Mouse (Mus musculus): Measurements from ENCODE around the gene Prkar2a. TPM values are rescaled to one million over a fixed set of nuclear protein-coding genes. Genes with fewer than 3 reads are reported as not detected.

The Prkar2a gene
- polyA plus RNA-seq, 1 experiment: 0.21 TPM

DNA sequence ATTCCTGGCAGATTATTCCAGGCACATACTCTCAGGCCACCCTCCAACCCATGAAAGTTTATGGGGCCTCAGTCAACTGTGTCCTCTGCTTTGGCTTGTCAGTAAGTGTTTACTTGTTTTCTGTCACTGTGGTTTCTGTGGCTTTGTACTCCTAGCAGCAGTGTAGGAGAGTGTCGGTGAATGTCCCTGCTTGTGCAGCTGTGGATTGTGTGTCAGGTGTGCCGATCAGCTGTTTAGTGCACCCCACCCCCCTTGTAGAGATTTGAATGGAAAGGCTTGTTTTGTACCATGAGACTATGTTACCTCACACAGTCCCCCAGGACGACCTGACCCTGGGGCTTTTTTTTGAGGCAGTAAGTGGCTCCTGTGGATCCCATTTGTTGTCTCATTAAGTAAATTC is 103.6 kb downstream of the Prkar2a start:
- Histone ChIP-seq H3K36me3 (ENCODE audit: control insufficient read depth) (peaks cover 82% of the 10 kb centered on the region), H3K9me3 (ENCODE audit: control insufficient read depth, low read length) (no peaks in the 10 kb centered on the region), H3K4me3 (replicated peaks) (no peak overlapping the region), H3K27me3 (ENCODE audit: control insufficient read depth) (no peaks in the 10 kb centered on the region), H3K4me1 (ENCODE audit: control insufficient read depth) (peaks cover 91% of the 10 kb centered on the region)
- TF ChIP-seq GATA1 (IDR thresholded peaks at IDR 0.05; ENCODE audit: low read length) (no peak), TAL1 (IDR thresholded peaks at IDR 0.05; ENCODE audit: low read length) (no peak)

- Histone ChIP-seq H3K27me3 (ENCODE audit: control insufficient read depth) (no peaks in the 10 kb centered on the region), H3K9me3 (ENCODE audit: control insufficient read depth, low read length) (no peaks in the 10 kb centered on the region), H3K36me3 (ENCODE audit: control insufficient read depth) (peaks cover 82% of the 10 kb centered on the region), H3K4me3 (replicated peaks) (peak overlapping the region; percentile 62), H3K4me1 (ENCODE audit: control insufficient read depth) (peaks cover 87% of the 10 kb centered on the region)
- TF ChIP-seq GATA1 (IDR thresholded peaks at IDR 0.05; ENCODE audit: low read length): no peak
- TF ChIP-seq TAL1 (IDR thresholded peaks at IDR 0.05; ENCODE audit: low read length): no peak
These were observed 106.2 kb downstream of the Prkar2a start for GRCm38 (mm10) chr9:108795281-108795680.

GRCm38 (mm10) chr9:108795762-108796161 is 106.6 kb downstream of the Prkar2a start:
- Histone ChIP-seq H3K27me3 (ENCODE audit: control insufficient read depth) (no peaks in the 10 kb centered on the region), H3K4me1 (ENCODE audit: control insufficient read depth) (peaks cover 82% of the 10 kb centered on the region), H3K9me3 (ENCODE audit: control insufficient read depth, low read length) (no peaks in the 10 kb centered on the region), H3K4me3 (replicated peaks) (peak overlapping the region; percentile 62), H3K36me3 (ENCODE audit: control insufficient read depth) (peaks cover 82% of the 10 kb centered on the region)
- TF ChIP-seq GATA1 (IDR thresholded peaks at IDR 0.05; ENCODE audit: low read length) (no peak), TAL1 (IDR thresholded peaks at IDR 0.05; ENCODE audit: low read length) (no peak)

DNA sequence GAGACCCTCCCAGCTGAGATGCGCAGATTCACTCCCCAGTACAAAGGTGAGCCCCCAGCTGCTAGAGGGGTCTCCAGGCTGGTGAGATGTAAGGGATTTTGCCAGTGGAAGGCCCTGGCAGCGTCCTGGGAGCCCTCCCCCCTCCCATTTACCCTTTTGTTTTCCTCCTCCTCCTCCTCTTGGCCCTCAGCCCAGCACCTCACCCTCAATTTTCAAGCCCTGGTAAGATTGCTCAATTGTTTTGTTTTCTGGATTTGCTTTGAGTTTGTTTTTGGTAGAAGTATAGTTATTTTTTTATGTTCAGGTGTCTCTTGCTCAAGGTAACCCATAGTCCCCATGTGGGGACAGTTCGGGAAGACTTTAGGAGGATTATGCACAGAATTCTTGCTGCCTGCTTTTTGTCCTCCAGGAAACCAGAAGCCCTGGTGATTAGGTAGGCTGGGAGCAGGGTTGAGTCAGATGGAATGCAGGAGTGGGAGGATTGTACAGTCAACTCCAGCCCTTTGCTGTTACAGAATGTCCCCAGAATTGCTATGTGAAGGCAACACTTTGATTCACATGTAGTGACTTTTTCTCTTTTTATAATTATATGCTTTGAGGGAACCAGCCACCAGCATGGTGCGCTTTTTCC is 107.4 kb downstream of the Prkar2a start:
- Histone ChIP-seq H3K36me3 (ENCODE audit: control insufficient read depth) (peaks cover 83% of the 10 kb centered on the region), H3K4me3 (replicated peaks) (peak overlapping the region; percentile 62), H3K9me3 (ENCODE audit: control insufficient read depth, low read length) (no peaks in the 10 kb centered on the region), H3K4me1 (ENCODE audit: control insufficient read depth) (peaks cover 79% of the 10 kb centered on the region), H3K27me3 (ENCODE audit: control insufficient read depth) (no peaks in the 10 kb centered on the region)
- no peak for TF ChIP-seq TAL1 (IDR thresholded peaks at IDR 0.05; ENCODE audit: low read length)
- TF ChIP-seq GATA1 (IDR thresholded peaks at IDR 0.05; ENCODE audit: low read length): no peak

DNA sequence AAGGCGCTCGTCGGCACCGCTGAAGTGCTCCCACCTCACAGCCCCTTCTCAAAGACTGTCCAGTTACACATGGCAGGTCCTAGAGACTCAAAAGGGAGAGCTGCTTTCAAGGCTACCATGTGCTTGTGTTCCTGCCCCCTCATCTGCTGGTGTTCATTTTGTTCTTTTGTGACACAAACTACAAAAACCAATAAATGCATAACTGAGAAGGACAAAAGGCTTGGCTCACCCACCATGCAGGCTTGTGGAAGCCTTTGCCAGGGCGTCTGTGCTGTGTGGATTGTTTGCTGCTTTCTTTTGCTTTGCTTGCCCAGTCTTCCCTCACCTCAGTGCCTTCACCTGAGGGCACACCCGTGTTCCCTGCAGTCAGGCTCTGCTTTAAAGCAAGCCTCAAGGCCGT is 108.4 kb downstream of the Prkar2a start:
- Histone ChIP-seq H3K4me3 (replicated peaks) (no peak overlapping the region), H3K4me1 (ENCODE audit: control insufficient read depth) (peaks cover 78% of the 10 kb centered on the region), H3K27me3 (ENCODE audit: control insufficient read depth) (no peaks in the 10 kb centered on the region), H3K36me3 (ENCODE audit: control insufficient read depth) (peaks cover 87% of the 10 kb centered on the region), H3K9me3 (ENCODE audit: control insufficient read depth, low read length) (no peaks in the 10 kb centered on the region)
- TF ChIP-seq TAL1 (IDR thresholded peaks at IDR 0.05; ENCODE audit: low read length): no peak
- no peak for TF ChIP-seq GATA1 (IDR thresholded peaks at IDR 0.05; ENCODE audit: low read length)

DNA sequence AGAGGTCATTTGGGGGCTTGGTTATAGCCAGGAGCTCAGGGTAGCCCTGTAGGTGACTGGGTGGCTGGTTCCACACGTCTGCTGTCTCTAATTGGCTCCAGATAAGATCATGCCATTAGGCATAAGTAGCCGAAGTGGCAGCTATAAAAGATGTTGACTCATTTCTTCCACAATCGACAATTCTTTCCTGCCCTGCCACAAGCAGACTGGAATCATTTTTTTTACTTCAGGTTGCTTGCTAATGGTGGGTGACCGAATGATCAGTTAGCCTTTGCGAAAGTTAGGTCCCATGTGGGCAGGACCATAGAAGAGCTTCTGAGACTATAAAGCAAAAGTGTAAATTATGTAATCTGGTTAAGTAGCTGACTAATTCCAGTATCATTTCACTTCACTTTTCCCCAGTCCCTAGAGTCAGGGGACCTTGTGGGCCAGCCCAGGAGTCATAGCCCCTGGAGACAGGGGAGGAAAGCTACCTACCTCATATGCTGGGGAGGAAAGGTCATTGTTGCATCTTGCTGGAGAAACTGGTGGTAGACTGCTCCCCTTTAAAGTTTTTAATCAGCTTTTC is 109.5 kb downstream of the Prkar2a start:
- Histone ChIP-seq H3K27me3 (ENCODE audit: control insufficient read depth) (no peaks in the 10 kb centered on the region), H3K36me3 (ENCODE audit: control insufficient read depth) (peaks cover 88% of the 10 kb centered on the region), H3K9me3 (ENCODE audit: control insufficient read depth, low read length) (no peaks in the 10 kb centered on the region), H3K4me3 (replicated peaks) (no peak overlapping the region), H3K4me1 (ENCODE audit: control insufficient read depth) (peaks cover 74% of the 10 kb centered on the region)
- TF ChIP-seq TAL1 (IDR thresholded peaks at IDR 0.05; ENCODE audit: low read length) (no peak), GATA1 (IDR thresholded peaks at IDR 0.05; ENCODE audit: low read length) (no peak)

DNA sequence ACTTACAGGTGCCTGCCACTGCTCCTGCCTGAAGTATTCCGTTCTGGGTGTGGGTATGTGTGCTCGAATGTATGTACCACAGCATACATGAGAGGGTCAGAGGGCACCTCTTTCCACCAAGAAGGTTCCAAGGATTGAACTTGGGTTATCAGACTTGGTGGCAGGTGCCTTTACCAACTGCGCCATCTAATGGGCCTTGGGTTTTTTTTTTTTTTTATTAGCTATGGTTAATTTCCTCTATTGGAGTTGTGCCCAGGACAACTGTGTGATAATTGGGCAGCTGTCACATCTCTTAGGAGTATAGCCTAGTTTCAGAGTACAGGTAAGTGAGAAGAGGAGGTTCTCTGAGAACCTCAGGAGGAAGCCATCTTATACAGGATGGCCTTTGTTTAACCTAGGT is 110.5 kb downstream of the Prkar2a start:
- Histone ChIP-seq H3K4me3 (replicated peaks) (no peak overlapping the region), H3K36me3 (ENCODE audit: control insufficient read depth) (peaks cover 91% of the 10 kb centered on the region), H3K9me3 (ENCODE audit: control insufficient read depth, low read length) (no peaks in the 10 kb centered on the region), H3K27me3 (ENCODE audit: control insufficient read depth) (no peaks in the 10 kb centered on the region), H3K4me1 (ENCODE audit: control insufficient read depth) (peaks cover 68% of the 10 kb centered on the region)
- TF ChIP-seq GATA1 (IDR thresholded peaks at IDR 0.05; ENCODE audit: low read length) (no peak), TAL1 (IDR thresholded peaks at IDR 0.05; ENCODE audit: low read length) (no peak)

Other genes starting within 250 kb of the Prkar2a start
- 1.1 and 1.4 TPM in 2 replicates for gene Ccdc71, start 228.8 kb upstream of the Prkar2a start, polyA plus RNA-seq (2012)
- gene Klhdc8b, start 227.7 kb upstream of the Prkar2a start, polyA plus RNA-seq (2012): 1.8 and 1.9 TPM in 2 replicates
- 0.02 and 0.05 TPM in 2 replicates for gene Lamb2, start 209.6 kb upstream of the Prkar2a start, polyA plus RNA-seq (2012)
- gene Usp19, start 198.7 kb upstream of the Prkar2a start, polyA plus RNA-seq (2012): 10.7 and 11.0 TPM in 2 replicates
- gene Qars, start 181.6 kb upstream of the Prkar2a start, polyA plus RNA-seq (2012): 5.3 and 5.9 TPM in 2 replicates
- 3.5 TPM in 2 replicates for gene Qrich1, start 172.5 kb upstream of the Prkar2a start, polyA plus RNA-seq (2012)
- gene Impdh2, start 129.0 kb upstream of the Prkar2a start, polyA plus RNA-seq (2012): 4.0 and 4.4 TPM in 2 replicates
- gene Ndufaf3, start 121.9 kb upstream of the Prkar2a start, polyA plus RNA-seq (2012): 1.1 and 4.7 TPM in 2 replicates
- 6.0 and 7.1 TPM in 2 replicates for gene Dalrd3, start 119.4 kb upstream of the Prkar2a start, polyA plus RNA-seq (2012)
- 0.24 and 0.45 TPM in 2 replicates for gene Wdr6, start 110.6 kb upstream of the Prkar2a start, polyA plus RNA-seq (2012)
- gene P4htm, start 91.6 kb upstream of the Prkar2a start, polyA plus RNA-seq (2012): 0.02 and 0.03 TPM in 2 replicates
- 18.7 and 20.5 TPM in 2 replicates for gene Arih2, start 39.9 kb upstream of the Prkar2a start, polyA plus RNA-seq (2012)
- gene Slc25a20, start 27.2 kb upstream of the Prkar2a start, polyA plus RNA-seq (2012): 0.12 and 0.26 TPM in 2 replicates
- 5.9 and 7.9 TPM in 2 replicates for gene Ip6k2, start 94.5 kb downstream of the Prkar2a start, polyA plus RNA-seq (2012)
- gene Nckipsd, start 119.1 kb downstream of the Prkar2a start, polyA plus RNA-seq (2012): 0.14 and 1.5 TPM in 2 replicates
- 0.01 TPM in 2 replicates for gene Celsr3, start 137.0 kb downstream of the Prkar2a start, polyA plus RNA-seq (2012)
- gene Slc26a6, start 164.0 kb downstream of the Prkar2a start, polyA plus RNA-seq (2012): 0.15 and 0.26 TPM in 2 replicates
- gene Tmem89, start 225.3 kb downstream of the Prkar2a start, polyA plus RNA-seq (2012): not detected in 2 replicates
- gene Uqcrc1, start 247.3 kb downstream of the Prkar2a start, polyA plus RNA-seq (2012): 51.8 and 56.5 TPM in 2 replicates

Data from erythroblast, embryonic 14.5 days (primary cell).